Mouse (Mus musculus): ENCODE data around the gene Gpn2. TPM values are rescaled to one million over a fixed set of nuclear protein-coding genes. Genes with fewer than 3 reads are reported as not detected.

Gpn2 gene
- polyA plus RNA-seq, 1 experiment from 2014 or later, result 17.1 TPM

GRCm38 (mm10) chr4:133624830-133625229, 40.7 kb downstream of the Gpn2 start:
- H3K4me1 ChIP-seq (replicated peaks; ENCODE audit: control insufficient read depth, insufficient read depth, low read length), result no peaks in the 10 kb centered on the region; the same call in 1 of the 2 replicates
- ATAC-seq (ENCODE audit: low read depth), result no peak
- no peak overlapping the region for H3K9ac ChIP-seq (ENCODE audit: low read length)
- H3K9me3 ChIP-seq (ENCODE audit: control insufficient read depth, low read length), result no peaks in the 10 kb centered on the region
- no peak overlapping the region for H3K4me3 ChIP-seq (ENCODE audit: low read length)
- H3K36me3 ChIP-seq (ENCODE audit: control insufficient read depth, insufficient read depth, low read length), result peaks cover 6% of the 10 kb centered on the region; the same call in 1 of the 2 replicates
- H3K27me3 ChIP-seq (ENCODE audit: control insufficient read depth, insufficient read depth, low read depth, low read length), result no peaks in the 10 kb centered on the region
- 82% methylated on average over 7 of the region's 7 CpGs for WGBS
- H3K4me2 ChIP-seq (ENCODE audit: low read depth, low read length), result no peak overlapping the region
- peak overlapping the region; percentile 82; the same call in 1 of the 2 replicates for H3K27ac ChIP-seq (ENCODE audit: low read length)

- no peaks in the 10 kb centered on the region for H3K9me3 ChIP-seq (ENCODE audit: control insufficient read depth, low read length)
- no peak overlapping the region for H3K4me2 ChIP-seq (ENCODE audit: low read depth, low read length)
- peaks cover 6% of the 10 kb centered on the region; the same call in 1 of the 2 replicates for H3K36me3 ChIP-seq (ENCODE audit: control insufficient read depth, insufficient read depth, low read length)
- no peak overlapping the region for H3K4me3 ChIP-seq (ENCODE audit: low read length)
- peak; percentile 86 for ATAC-seq (ENCODE audit: low read depth)
- WGBS, result 44% methylated on average over 11 of the region's 11 CpGs
- no peaks in the 10 kb centered on the region for H3K27me3 ChIP-seq (ENCODE audit: control insufficient read depth, insufficient read depth, low read depth, low read length)
- peak overlapping the region; percentile 46; the same call in 1 of the 2 replicates for H3K9ac ChIP-seq (ENCODE audit: low read length)
- H3K27ac ChIP-seq (ENCODE audit: low read length), result peak overlapping the region; percentile 82
- H3K4me1 ChIP-seq (replicated peaks; ENCODE audit: control insufficient read depth, insufficient read depth, low read length), result no peaks in the 10 kb centered on the region; the same call in none of the 2 replicates
These were observed 41.5 kb downstream of the Gpn2 start for GRCm38 (mm10) chr4:133625621-133626071.

GRCm38 (mm10) chr4:133626221-133626620, 42.1 kb downstream of the Gpn2 start:
- H3K4me1 ChIP-seq (replicated peaks; ENCODE audit: control insufficient read depth, insufficient read depth, low read length), result peaks cover 5% of the 10 kb centered on the region
- H3K27ac ChIP-seq (ENCODE audit: low read length), result peak overlapping the region; percentile 82
- ATAC-seq (ENCODE audit: low read depth), result no peak
- no peaks in the 10 kb centered on the region for H3K27me3 ChIP-seq (ENCODE audit: control insufficient read depth, insufficient read depth, low read depth, low read length)
- H3K4me2 ChIP-seq (ENCODE audit: low read depth, low read length), result no peak overlapping the region
- H3K9ac ChIP-seq (ENCODE audit: low read length), result peak overlapping the region; percentile 46; the same call in 1 of the 2 replicates
- H3K9me3 ChIP-seq (ENCODE audit: control insufficient read depth, low read length), result no peaks in the 10 kb centered on the region
- peaks cover 6% of the 10 kb centered on the region; the same call in 1 of the 2 replicates for H3K36me3 ChIP-seq (ENCODE audit: control insufficient read depth, insufficient read depth, low read length)
- WGBS, result 57% methylated on average over 5 of the region's 5 CpGs
- no peak overlapping the region for H3K4me3 ChIP-seq (ENCODE audit: low read length)

- H3K27me3 ChIP-seq (ENCODE audit: control insufficient read depth, insufficient read depth, low read depth, low read length), result no peaks in the 10 kb centered on the region
- no peak for ATAC-seq (ENCODE audit: low read depth)
- H3K9me3 ChIP-seq (ENCODE audit: control insufficient read depth, low read length), result no peaks in the 10 kb centered on the region
- H3K4me2 ChIP-seq (ENCODE audit: low read depth, low read length), result no peak overlapping the region
- H3K27ac ChIP-seq (ENCODE audit: low read length), result peak overlapping the region; percentile 82
- H3K4me1 ChIP-seq (replicated peaks; ENCODE audit: control insufficient read depth, insufficient read depth, low read length), result peaks cover 9% of the 10 kb centered on the region
- peaks cover 6% of the 10 kb centered on the region; the same call in 1 of the 2 replicates for H3K36me3 ChIP-seq (ENCODE audit: control insufficient read depth, insufficient read depth, low read length)
- H3K9ac ChIP-seq (ENCODE audit: low read length), result no peak overlapping the region
- WGBS, result 85% methylated on average over 9 of the region's 9 CpGs
- H3K4me3 ChIP-seq (ENCODE audit: low read length), result no peak overlapping the region
These were observed 42.5 kb downstream of the Gpn2 start for GRCm38 (mm10) chr4:133626621-133627020.

- H3K27ac ChIP-seq (ENCODE audit: low read length), result no peak overlapping the region
- H3K4me1 ChIP-seq (replicated peaks; ENCODE audit: control insufficient read depth, insufficient read depth, low read length), result peaks cover 13% of the 10 kb centered on the region
- H3K27me3 ChIP-seq (ENCODE audit: control insufficient read depth, insufficient read depth, low read depth, low read length), result no peaks in the 10 kb centered on the region
- 87% methylated on average over 14 of the region's 14 CpGs for WGBS
- H3K4me2 ChIP-seq (ENCODE audit: low read depth, low read length), result no peak overlapping the region
- ATAC-seq (ENCODE audit: low read depth), result no peak
- no peaks in the 10 kb centered on the region for H3K9me3 ChIP-seq (ENCODE audit: control insufficient read depth, low read length)
- no peak overlapping the region for H3K9ac ChIP-seq (ENCODE audit: low read length)
- peaks cover 6% of the 10 kb centered on the region; the same call in 1 of the 2 replicates for H3K36me3 ChIP-seq (ENCODE audit: control insufficient read depth, insufficient read depth, low read length)
- H3K4me3 ChIP-seq (ENCODE audit: low read length), result no peak overlapping the region
These were observed 42.9 kb downstream of the Gpn2 start for GRCm38 (mm10) chr4:133627039-133627438.

- H3K27me3 ChIP-seq (ENCODE audit: control insufficient read depth, insufficient read depth, low read depth, low read length), result no peaks in the 10 kb centered on the region
- no peak overlapping the region for H3K4me2 ChIP-seq (ENCODE audit: low read depth, low read length)
- H3K9me3 ChIP-seq (ENCODE audit: control insufficient read depth, low read length), result no peaks in the 10 kb centered on the region
- peaks cover 6% of the 10 kb centered on the region; the same call in 1 of the 2 replicates for H3K36me3 ChIP-seq (ENCODE audit: control insufficient read depth, insufficient read depth, low read length)
- no peak overlapping the region for H3K27ac ChIP-seq (ENCODE audit: low read length)
- H3K9ac ChIP-seq (ENCODE audit: low read length), result no peak overlapping the region
- ATAC-seq (ENCODE audit: low read depth), result no peak
- H3K4me3 ChIP-seq (ENCODE audit: low read length), result no peak overlapping the region
- peaks cover 21% of the 10 kb centered on the region for H3K4me1 ChIP-seq (replicated peaks; ENCODE audit: control insufficient read depth, insufficient read depth, low read length)
- 77% methylated on average over 2 of the region's 2 CpGs for whole genome bisulfite sequencing
These were observed 44.4 kb downstream of the Gpn2 start for GRCm38 (mm10) chr4:133628517-133628916.

- WGBS, result 72% methylated on average over 7 of the region's 7 CpGs
- ATAC-seq (ENCODE audit: low read depth), result no peak
- Histone ChIP-seq H3K36me3 (ENCODE audit: control insufficient read depth, insufficient read depth, low read length) (peaks cover 6% of the 10 kb centered on the region; the same call in 1 of the 2 replicates), H3K27me3 (ENCODE audit: control insufficient read depth, insufficient read depth, low read depth, low read length) (no peaks in the 10 kb centered on the region), H3K9ac (ENCODE audit: low read length) (no peak overlapping the region), H3K4me3 (ENCODE audit: low read length) (no peak overlapping the region), H3K9me3 (ENCODE audit: control insufficient read depth, low read length) (no peaks in the 10 kb centered on the region), H3K27ac (ENCODE audit: low read length) (no peak overlapping the region), H3K4me1 (replicated peaks; ENCODE audit: control insufficient read depth, insufficient read depth, low read length) (peaks cover 21% of the 10 kb centered on the region), H3K4me2 (ENCODE audit: low read depth, low read length) (no peak overlapping the region)
These were observed 45.0 kb downstream of the Gpn2 start for GRCm38 (mm10) chr4:133629191-133629590.

GRCm38 (mm10) chr4:133630326-133630920, 46.3 kb downstream of the Gpn2 start:
- Histone ChIP-seq H3K36me3 (ENCODE audit: control insufficient read depth, insufficient read depth, low read length) (peaks cover 4% of the 10 kb centered on the region; the same call in 1 of the 2 replicates), H3K27ac (ENCODE audit: low read length) (no peak overlapping the region), H3K9me3 (ENCODE audit: control insufficient read depth, low read length) (no peaks in the 10 kb centered on the region), H3K4me3 (ENCODE audit: low read length) (no peak overlapping the region), H3K9ac (ENCODE audit: low read length) (no peak overlapping the region), H3K4me1 (replicated peaks; ENCODE audit: control insufficient read depth, insufficient read depth, low read length) (peaks cover 21% of the 10 kb centered on the region), H3K4me2 (ENCODE audit: low read depth, low read length) (peak overlapping the region; percentile 83; the same call in 1 of the 2 replicates), H3K27me3 (ENCODE audit: control insufficient read depth, insufficient read depth, low read depth, low read length) (no peaks in the 10 kb centered on the region)
- 84% methylated on average over 8 of the region's 8 CpGs for WGBS
- no peak for ATAC-seq (ENCODE audit: low read depth)

GRCm38 (mm10) chr4:133631071-133631768, 47.1 kb downstream of the Gpn2 start:
- no peak for ATAC-seq (ENCODE audit: low read depth)

More at GRCm38 (mm10) chr4:133631071-133631768, 47.1 kb downstream of the Gpn2 start:
- H3K36me3 ChIP-seq (ENCODE audit: control insufficient read depth, insufficient read depth, low read length), result no peaks in the 10 kb centered on the region
- peak overlapping the region; percentile 34; the same call in 1 of the 2 replicates for H3K9ac ChIP-seq (ENCODE audit: low read length)
- H3K27me3 ChIP-seq (ENCODE audit: control insufficient read depth, insufficient read depth, low read depth, low read length), result no peaks in the 10 kb centered on the region
- 65% methylated on average over 14 of the region's 14 CpGs for WGBS
- H3K4me3 ChIP-seq (ENCODE audit: low read length), result peak overlapping the region; percentile 87; the same call in 1 of the 2 replicates
- H3K9me3 ChIP-seq (ENCODE audit: control insufficient read depth, low read length), result no peaks in the 10 kb centered on the region
- peak overlapping the region; percentile 83 for H3K4me2 ChIP-seq (ENCODE audit: low read depth, low read length)
- H3K27ac ChIP-seq (ENCODE audit: low read length), result no peak overlapping the region
- peaks cover 21% of the 10 kb centered on the region for H3K4me1 ChIP-seq (replicated peaks; ENCODE audit: control insufficient read depth, insufficient read depth, low read length)
